Mouse (Mus musculus) adrenal gland, adult 2 months (tissue): ENCODE data around the gene Gm4767. TPM values are rescaled to one million over a fixed set of nuclear protein-coding genes. Genes with fewer than 3 reads are reported as not detected.
"Not testable (repeated sequence)": the region's sequence is repeated elsewhere in the genome, so short reads cannot be mapped to it uniquely, and the experiment has no call there.

Experiments
- DNase-seq: peaks from one replicate; pipeline ENCODE4 v3.0.0; 2021
- long read RNA-seq: library from polyadenylated mRNA; stranded (forward); transcript quantifications from one replicate; pipeline ENCODE4 v2.0.0, GENCODE M21; 2021
- polyA plus RNA-seq: library from polyadenylated mRNA; depleted of rRNA; stranded (reverse); fragments of >200 nt; gene quantifications from 2 replicates; pipeline ENCODE4 v1.2.3, GENCODE M21; 2012; rRNA removed
- total RNA-seq, 2 experiments: library from RNA; stranded (reverse); gene quantifications; 2 replicates each; pipeline ENCODE4 v1.2.3; 2021

Gene Gm4767
- total RNA-seq, result 1 to 10 TPM in 1 of 2 experiments, under 1 TPM in 1; 0.72 to 2.7 TPM
- polyA plus RNA-seq, result not detected in 2 replicates
- long read RNA-seq, partial matches to known transcripts, result 0 of 1 reads
- long read RNA-seq, other reads (novel, unspliced or antisense), result 1 of 1 reads

GRCm38 (mm10) chr10:81811899-81812298 is at the start of gene Gm4767:
Gene Gm4767, plus strand, starts transcription at chr10:81812186.
- peak; percentile 1 for DNase-seq

DNA sequence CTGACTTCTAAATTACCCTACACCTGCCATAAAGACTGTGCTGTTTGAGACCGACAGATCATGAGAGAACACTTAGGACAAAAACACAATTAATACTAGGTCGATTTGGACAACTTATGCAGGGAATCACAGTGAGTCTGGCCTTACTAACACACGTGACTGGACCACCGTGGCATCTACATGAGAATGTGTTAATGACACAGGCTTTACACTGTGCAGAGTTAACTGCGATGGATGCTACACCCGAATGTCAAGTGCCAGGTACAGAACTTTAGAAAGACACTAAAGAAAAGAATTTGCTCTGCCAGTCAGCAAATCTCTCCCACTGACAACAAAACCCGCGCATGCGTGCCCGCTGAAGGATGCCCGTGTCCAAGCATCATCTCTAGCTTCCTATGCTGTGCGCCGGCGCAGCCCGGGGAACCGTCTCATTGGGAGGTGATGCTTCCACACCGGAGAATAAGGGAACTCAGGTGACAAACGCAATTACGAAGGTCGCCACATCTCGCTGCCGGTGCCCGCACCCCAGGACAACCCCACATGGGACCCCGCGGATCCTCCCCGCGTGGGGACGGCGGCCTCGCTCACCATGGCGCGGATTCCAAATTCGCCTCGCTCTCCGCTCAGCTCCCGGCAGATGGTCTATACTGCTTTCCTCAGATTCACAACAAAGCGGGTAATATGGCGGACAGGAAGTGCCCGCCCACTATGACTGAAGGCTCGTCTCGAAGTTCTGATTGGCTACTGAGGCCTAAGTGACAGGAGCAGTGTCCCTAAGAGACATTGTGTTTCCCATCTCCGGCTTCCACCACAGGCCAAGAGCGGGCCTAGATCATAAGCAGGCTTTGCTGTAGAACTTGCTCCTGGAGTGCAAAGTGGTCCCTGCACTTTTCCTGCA is 41.2 kb upstream of the Gm4767 start, which contains the start of gene Gm3055:
Gene Gm3055 (minus strand): TSS at position 656 of the 898 bp plus-strand sequence.
- DNase-seq, result not testable (repeated sequence)

DNA sequence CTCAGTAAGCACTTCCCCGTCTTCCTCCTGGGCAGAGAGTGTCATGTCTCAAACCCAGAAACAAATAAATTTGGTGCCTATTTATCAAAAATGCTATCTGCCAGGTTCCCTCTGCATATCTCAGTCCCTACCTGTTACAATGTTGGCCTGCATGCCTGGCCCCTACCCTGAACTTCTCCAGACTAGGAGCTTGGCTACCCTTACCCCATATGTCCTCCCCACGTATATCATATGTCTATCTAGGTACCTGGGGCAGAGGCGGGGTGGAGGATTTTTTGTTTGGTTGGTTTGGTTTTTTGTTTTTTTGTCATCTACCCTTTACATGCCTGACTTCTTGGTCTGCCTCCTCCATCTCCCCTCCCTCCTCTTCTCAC is 40.6 kb upstream of the Gm4767 start:
- DNase-seq, result not testable (repeated sequence)

GRCm38 (mm10) chr10:81846219-81846618 is 34.2 kb downstream of the Gm4767 start:
- DNase-seq, result not testable (repeated sequence)

DNA sequence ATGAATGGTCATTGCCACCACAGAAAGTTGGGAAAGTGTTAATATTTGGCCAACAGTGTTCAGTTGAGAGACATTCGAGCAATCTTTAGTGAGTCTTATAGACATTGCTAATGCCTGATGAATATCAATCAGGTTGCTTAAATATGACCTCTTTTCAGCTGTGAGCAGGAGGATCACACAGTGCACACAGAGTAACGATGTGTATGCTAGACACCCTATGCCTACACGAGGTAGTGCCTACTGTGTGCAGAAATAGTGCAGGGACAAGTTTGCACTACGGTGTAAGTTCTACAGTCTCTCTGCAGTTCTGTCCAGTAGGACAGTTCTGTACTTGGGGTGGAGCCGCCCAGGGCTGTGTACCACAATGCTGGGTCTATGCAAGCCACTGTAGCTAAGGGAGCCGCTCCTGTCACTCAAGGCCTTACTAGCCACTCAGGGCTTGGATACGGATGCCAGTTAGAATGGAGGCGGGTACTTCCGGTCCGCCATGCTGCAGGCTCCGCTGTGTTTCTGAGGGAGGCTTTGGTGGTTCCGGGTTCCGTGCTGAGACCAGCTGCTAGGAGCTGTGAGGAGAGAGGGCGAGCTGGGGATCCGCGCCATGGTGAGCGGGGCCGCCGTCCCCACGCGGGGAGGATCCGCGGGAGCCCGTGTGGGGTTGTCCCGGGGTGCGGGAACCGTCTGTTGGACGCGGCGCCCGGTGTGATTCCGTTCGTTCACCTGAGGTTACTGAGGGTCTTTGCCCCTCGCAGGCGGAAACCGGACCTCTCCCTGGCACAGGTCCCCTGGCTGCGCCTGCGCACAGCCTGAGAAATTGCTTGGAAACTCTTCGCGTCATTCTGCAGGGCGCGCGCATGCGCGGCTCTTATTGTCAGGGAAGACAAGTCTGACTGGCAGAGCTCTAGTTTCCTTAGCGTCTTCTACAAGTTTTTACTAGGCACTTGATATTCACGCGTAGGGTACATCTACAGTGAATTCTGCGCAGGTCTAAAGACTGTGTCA is 51.7 kb downstream of the Gm4767 start, which contains the start of gene Gm32687:
Gene Gm32687 (plus strand): TSS at position 526 of the 999 bp plus-strand sequence.
- peak; percentile 7 for DNase-seq

Other genes with a start within 250 kb of the Gm4767 start
- gene Tle2, start 237.6 kb upstream of the Gm4767 start, total RNA-seq, result 10 to 100 TPM; 50.4 to 51.0 TPM
- 417 and 691 TPM in 2 replicates for gene Tle2, start 237.6 kb upstream of the Gm4767 start, polyA plus RNA-seq
- 10 to 100 TPM; 24.0 to 59.6 TPM for gene Tle6, start 211.1 kb upstream of the Gm4767 start, total RNA-seq
- gene Tle6, start 211.1 kb upstream of the Gm4767 start, polyA plus RNA-seq, result 49.5 and 90.8 TPM in 2 replicates
- gene BC025920, start 205.9 kb upstream of the Gm4767 start, total RNA-seq, result 1 to 10 TPM; 1.1 to 2.3 TPM
- gene BC025920, start 205.9 kb upstream of the Gm4767 start, polyA plus RNA-seq, result 0.26 and 0.59 TPM in 2 replicates
- 10 to 100 TPM; 16.0 to 18.3 TPM for gene Sirt6, start 184.4 kb upstream of the Gm4767 start, total RNA-seq
- 52.3 and 59.9 TPM in 2 replicates for gene Sirt6, start 184.4 kb upstream of the Gm4767 start, polyA plus RNA-seq
- 10 to 100 TPM; 20.0 to 23.7 TPM for gene Ankrd24, start 183.6 kb upstream of the Gm4767 start, total RNA-seq
- 91.0 and 112 TPM in 2 replicates for gene Ankrd24, start 183.6 kb upstream of the Gm4767 start, polyA plus RNA-seq
- gene Gm10778, start 163.1 kb upstream of the Gm4767 start, total RNA-seq, result 1 to 10 TPM; 2.1 to 3.1 TPM
- gene Gm10778, start 163.1 kb upstream of the Gm4767 start, polyA plus RNA-seq, result 0.09 and 0.11 TPM in 2 replicates
- 1 to 10 TPM; 5.4 to 6.8 TPM for gene Zfp433, start 107.4 kb upstream of the Gm4767 start, total RNA-seq
- not detected in 2 replicates for gene Zfp433, start 107.4 kb upstream of the Gm4767 start, polyA plus RNA-seq
- 1 to 10 TPM; 1.3 to 2.9 TPM for gene Gm3055, start 41.0 kb upstream of the Gm4767 start, total RNA-seq
- 0.02 and 0.04 TPM in 2 replicates for gene Gm3055, start 41.0 kb upstream of the Gm4767 start, polyA plus RNA-seq
- gene Gm32687, start 51.7 kb downstream of the Gm4767 start, total RNA-seq, result 1 to 10 TPM; 1.0 to 1.7 TPM
- gene Gm32687, start 51.7 kb downstream of the Gm4767 start, polyA plus RNA-seq, result 0.07 and 0.10 TPM in 2 replicates
- 1 to 10 TPM; 1.0 to 1.8 TPM for gene Zfp781, start 118.3 kb downstream of the Gm4767 start, total RNA-seq
- gene Zfp781, start 118.3 kb downstream of the Gm4767 start, polyA plus RNA-seq, result not detected in 2 replicates
- gene Zfp873, start 235.9 kb downstream of the Gm4767 start, total RNA-seq, result 1 to 10 TPM; 4.4 to 6.4 TPM
- 0.25 and 0.33 TPM in 2 replicates for gene Zfp873, start 235.9 kb downstream of the Gm4767 start, polyA plus RNA-seq